Mouse (Mus musculus) layer of hippocampus, adult 8-10 months (tissue): ENCODE data around the gene Kcnmb3. TPM values are rescaled to one million over a fixed set of nuclear protein-coding genes. Genes with fewer than 3 reads are reported as not detected.
A peak's percentile ranks its signal among the peaks of the same experiment; 100 is the strongest.

ENCODE experiments used
- DNase-seq, 2 experiments: peaks; one replicate each; pipeline ENCODE4 v3.0.0; 2022; ENCODE audit warnings: low spot score in 2 of 2
- total RNA-seq, 4 experiments: library from RNA; stranded (reverse); gene quantifications; 2 replicates each; pipeline ENCODE4 v1.2.4; 2022

The Kcnmb3 gene
- total RNA-seq, 4 experiments from 2014 or later: 0.39 to 0.98 (median 0.63) TPM

DNA sequence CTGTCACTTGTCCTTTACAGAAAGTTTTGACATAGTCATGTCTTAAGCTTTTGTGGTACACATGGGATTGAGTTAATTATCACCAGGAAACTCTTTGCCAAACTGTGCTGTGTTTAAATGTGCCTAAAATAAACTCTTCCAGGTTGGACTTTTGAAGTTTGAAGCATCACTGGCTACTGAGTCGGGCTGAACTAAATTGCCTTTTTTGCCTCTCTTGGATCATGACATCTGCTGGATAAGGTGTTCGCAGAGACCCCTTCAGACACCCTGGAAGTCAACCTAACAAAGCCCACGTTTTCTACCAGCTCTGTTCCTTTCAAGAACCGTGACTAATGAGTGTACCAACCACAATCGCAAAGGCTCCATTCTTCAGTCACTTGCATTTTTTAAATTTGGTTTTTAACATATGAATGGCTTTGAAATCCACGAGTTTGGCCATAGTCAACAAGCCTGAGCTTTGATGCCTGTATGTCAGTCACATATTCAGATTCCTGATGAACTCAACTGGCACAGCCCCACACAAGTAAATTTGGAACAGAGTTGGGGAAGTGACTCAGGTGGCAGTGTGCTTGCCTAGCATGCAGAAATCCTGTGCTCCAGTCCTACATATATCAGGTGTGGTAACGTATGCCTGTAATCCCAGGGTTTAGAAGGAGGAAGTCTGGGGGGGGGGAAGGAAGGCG lies 3.2 kb upstream of the Kcnmb3 start:
- DNase-seq: no peak

DNA sequence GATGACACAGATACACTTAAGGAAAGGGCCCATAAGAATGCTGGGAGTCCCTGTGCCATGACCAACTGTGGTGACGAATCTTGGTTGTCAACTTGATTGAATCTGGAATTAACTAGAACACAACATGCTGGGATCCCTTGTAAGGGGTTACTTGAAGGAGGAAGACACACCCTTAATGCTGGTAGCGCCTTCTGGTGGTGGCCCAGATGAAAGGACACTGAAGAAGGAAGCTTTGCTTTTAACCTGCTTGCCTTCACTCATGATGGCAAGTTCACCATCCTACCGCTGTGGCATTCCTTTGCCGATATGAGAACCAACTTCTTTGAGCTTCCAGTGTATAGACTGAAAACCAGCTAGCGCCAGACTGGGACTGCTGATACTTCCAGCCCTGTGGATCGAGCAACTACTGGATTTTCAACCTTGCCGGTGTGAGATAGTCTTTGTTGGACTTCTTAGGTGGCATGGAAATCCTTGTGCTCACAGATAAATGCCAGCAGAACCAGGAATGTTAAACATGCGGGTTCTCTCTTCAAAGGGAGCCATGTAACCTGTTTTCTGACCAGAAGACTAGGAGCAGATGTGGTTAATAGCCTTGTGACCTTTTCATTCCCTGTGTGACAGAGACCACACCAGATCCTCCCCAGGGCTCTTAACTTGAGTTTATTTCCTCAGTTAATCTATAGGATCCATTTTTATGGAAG lies 2.5 kb upstream of the Kcnmb3 start:
- no peak for DNase-seq

DNA sequence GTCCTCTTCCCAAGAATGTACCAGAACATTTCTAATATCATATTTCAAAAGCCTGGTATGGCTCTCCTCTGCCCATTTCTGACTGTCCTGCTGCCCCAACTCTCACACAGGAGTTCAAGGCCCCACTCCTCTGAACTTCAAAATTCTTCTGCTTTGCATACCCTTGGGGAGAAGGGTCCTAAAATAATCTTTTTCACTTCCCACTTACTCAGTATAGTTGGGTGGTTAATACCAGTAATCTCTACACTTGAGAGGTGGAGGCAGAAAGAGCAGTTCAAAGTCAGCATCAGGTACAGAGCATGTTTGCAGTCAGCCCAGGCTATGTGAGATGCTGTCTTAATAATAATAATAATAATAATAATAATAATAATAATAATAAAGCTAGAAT lies 1.1 kb downstream of the Kcnmb3 start:
- no peak for DNase-seq

DNA sequence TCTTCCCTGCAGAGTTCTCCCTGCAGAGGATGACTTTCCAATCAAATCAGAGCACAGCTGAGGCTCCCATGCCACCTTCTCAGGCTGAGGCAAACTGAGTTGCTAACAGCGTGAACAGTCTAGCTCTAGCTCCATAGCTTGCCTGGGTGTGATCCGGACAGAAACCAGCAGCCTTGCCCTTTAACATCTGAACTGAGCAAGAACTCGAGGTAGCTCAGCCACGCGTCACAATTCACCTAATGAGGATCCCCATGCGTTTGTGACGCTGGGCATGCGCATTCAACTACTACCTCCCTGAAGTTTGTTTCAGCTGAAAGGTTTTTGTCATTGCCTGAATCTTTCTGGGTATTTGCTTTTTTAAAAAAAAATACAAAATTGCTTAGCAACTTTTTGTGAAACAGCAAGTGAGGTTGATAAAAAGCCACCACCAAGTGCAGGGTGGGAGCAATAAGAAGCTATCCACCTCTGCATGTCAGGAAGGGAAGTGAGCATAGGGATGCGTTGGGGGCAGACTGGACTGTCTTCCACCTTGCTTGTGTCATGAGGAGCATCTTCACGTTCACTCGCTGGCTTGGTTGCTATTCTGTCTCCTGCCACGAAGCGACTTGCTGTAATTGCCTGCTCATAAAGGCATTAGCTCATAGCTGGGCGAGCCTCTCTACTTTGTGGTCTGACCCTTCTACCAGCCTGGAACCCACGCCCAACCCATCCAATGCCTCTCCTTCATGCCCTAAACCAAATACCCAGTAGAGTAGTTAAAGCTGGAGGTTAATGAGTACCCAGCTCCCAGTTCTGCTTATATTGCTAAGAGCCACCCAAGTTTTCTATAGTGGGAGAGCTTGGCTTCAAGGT lies 1.7 kb downstream of the Kcnmb3 start:
- no peak for DNase-seq

GRCm38 (mm10) chr3:32488172-32488571 lies 3.9 kb downstream of the Kcnmb3 start:
- no peak for DNase-seq

- no peak for DNase-seq
These were observed 5.5 kb downstream of the Kcnmb3 start for GRCm38 (mm10) chr3:32486543-32486942.

DNA sequence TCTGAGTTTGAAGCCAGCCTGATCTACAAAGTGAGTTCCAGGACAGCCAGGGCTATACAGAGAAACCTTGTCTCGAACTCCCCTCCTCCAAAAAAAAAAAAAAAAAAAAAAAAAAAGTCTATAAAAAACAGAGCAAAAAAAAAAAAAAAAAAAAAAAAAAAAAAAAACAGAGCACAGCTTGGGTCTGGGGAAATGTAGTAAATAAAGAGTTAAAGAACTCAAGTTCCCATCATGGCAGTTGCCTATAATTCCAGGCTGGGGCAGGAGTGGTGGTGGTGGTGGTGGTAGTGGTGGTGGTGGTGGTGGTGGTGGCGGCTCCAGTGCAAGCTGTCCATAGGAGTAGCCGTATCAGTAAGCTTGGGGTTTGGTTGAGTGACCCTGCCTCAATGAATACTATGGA lies 9.0 kb downstream of the Kcnmb3 start:
- no peak for DNase-seq

- DNase-seq: no peak
These were observed 12.1 kb downstream of the Kcnmb3 start for GRCm38 (mm10) chr3:32479961-32480360.

DNA sequence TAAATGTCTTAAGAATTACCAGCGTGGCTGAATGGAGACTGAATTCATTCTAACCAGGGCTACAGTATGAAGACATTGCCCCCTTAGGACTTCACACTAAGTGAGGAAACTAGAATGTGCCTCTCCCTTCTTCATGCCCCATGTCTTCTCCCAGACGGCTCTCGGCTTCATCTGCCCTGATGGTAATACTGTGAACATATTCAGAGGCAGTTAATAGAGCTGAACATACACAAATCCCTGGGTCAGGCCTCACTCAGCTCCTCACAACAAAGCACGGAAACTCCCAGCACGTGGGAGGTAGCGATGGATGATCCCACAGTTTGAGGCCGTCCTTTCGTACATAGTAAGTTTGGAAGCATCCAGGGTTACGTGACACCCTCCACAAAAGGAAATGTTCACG lies 18.8 kb downstream of the Kcnmb3 start:
- DNase-seq: no peak

DNA sequence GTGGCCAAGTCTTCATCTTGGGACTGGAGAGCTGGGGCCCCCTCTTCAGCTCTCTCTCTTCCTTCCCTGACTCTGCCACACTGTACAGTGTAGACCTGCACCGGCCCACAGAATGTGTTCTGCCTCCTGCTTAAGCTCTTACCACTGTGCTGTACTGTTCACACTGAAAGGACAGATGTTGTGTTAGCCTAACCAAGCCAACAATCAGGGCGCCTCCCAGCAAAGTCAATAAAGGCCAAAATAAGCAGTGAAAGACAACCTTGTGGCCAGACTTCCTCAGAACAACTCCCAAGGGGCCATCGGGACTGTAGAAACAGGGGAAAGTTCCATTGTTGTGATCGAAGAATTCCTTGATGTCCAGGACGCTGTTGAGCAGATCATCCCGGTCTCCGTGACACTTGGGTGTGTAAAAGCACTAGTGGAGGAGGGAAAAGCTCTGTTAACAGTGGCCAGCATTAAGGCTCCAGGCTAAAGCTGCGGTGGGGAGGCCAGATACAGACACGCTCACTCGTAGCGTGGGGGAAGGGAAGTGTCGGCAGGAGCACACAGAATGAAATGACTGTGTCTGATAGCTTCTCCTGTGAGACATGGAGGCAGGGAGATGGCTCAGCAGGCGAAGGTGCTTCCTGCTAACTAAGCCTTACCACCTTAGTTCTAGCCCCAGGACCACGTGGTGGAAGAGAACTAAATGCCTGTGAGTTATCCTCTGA lies 19.7 kb downstream of the Kcnmb3 start:
- DNase-seq: no peak

DNA sequence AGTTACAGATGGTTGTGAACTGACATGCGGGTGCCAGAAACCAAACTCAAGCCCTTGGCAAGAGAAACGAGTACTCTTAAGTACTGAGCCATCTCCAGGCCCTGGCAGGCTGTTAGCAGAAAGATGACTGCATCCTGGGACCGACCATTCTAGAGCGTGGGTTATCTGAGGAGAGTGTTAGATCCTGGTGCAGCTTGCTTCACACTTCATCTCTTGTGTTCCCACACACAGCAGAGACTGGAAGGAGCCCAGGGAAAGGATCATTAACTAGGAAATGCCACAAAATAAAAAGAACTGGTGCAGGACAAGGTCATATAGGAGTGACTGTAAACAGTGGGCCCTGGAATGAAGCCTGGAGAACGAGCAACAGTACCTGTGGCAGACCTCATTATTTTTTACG lies 20.9 kb downstream of the Kcnmb3 start:
- DNase-seq: peak; percentile 14 to 25

GRCm38 (mm10) chr3:32470449-32470848 lies 21.6 kb downstream of the Kcnmb3 start:
- no peak for DNase-seq

- DNase-seq: no peak
These were observed 23.6 kb downstream of the Kcnmb3 start for GRCm38 (mm10) chr3:32468411-32468810.

GRCm38 (mm10) chr3:32467321-32467720 lies 24.7 kb downstream of the Kcnmb3 start:
- no peak for DNase-seq

GRCm38 (mm10) chr3:32459777-32460176 lies 32.3 kb downstream of the Kcnmb3 start:
- DNase-seq: peak in 1 of 2 experiments; percentile 26

DNA sequence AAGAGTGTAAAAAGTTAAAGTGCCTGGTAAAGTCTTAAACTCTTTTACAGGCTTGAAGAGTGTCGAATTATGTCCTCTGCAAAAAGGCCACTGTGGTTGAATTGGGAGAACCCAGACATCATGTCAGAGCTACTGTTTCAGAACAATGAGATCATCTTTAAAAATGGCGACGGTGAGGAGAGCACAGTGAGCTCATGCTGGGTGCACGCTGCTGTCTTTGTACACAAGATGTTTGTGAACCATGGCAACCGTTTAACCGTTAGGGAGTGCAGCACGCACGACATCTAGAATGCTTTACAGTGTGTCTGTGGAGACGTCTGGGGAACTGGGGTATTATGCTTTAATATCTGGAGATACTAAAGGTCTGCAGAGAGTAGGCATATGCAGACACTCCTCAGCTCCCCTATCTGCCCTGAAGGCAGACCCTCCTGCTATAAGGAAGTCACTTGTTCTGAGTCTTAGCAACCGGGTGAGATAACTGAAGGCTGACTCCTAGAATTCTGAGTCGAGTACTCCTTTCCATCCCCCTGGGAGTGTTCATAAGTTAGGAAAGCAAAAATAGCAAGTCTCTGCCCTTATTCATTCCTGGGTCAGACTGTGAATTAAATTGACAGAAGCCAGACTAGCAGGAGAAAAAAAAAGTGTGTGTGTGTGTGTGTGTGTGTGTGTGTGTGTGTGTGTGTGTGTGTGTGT lies 37.6 kb downstream of the Kcnmb3 start:
- DNase-seq: no peak

- no peak for DNase-seq
These were observed 50.3 kb downstream of the Kcnmb3 start for GRCm38 (mm10) chr3:32441710-32442109.

- no peak for DNase-seq
These were observed 53.3 kb downstream of the Kcnmb3 start for GRCm38 (mm10) chr3:32438716-32439115.

GRCm38 (mm10) chr3:32437820-32438219 lies 54.2 kb downstream of the Kcnmb3 start:
- no peak for DNase-seq

- no peak for DNase-seq
These were observed 54.7 kb downstream of the Kcnmb3 start for GRCm38 (mm10) chr3:32437297-32437696.

DNA sequence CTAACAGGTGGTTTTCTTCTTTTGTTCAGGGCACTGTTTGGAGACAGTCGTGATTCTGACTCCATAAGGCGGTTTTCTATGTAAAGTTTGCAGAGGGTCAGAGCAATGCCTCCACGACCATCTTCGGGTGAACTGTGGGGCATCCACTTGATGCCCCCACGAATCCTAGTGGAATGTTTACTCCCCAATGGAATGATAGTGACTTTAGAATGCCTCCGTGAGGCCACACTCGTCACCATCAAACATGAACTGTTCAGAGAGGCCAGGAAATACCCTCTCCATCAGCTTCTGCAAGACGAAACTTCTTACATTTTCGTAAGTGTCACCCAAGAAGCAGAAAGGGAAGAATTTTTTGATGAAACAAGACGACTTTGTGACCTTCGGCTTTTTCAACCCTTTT lies 55.9 kb downstream of the Kcnmb3 start:
- DNase-seq: no peak
